Mouse (Mus musculus): ENCODE results near the gene Dgka. TPM values are rescaled to one million over a fixed set of nuclear protein-coding genes. Genes with fewer than 3 reads are reported as not detected.

Gene Dgka
- polyA plus RNA-seq (2012; rRNA removed) = 1.6 and 1.8 TPM in 2 replicates

DNA sequence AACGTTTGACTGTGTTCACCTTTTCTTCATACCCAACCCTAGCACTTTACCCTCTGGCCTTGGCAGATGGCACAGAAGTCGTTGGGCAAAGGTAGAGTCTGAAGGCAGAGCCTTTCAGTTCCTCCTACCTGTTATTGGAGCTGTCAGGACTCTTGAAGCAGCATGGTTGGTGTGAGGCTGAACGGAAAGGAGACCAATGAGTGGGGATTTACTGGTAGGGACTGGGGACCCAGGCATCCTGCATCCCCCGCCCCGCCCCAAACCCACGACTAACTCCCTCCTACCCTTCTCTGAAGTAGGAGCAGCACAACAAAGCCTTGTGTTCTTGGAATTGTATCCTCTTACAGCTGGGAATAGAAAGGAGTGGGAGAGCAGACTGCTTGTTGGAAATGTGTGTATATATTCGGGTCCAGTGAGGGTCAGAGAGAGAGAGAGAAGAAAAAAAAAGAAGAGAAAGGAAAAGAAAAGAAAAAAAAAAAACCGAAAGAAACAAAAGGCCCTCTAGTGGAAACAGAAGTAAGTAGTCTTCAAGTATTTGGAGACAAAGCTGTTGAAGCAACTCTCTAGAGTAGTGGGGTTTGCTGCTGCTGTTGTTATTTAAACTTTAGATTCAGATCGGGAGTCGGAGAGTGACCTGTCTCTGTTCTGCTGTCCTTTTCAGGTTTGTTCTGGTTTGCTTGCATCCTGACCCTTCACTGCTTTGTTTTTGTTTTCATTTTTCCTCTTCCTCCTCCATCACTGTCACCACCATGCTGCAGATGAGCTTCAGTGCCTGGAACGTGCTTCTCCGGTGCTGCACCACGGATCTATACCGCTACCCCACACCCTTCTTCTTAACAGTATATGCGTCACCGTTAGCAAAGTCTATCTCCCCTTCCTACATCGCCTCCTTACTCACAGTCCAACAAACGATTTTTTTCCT lies at the start of gene Dgka:
Gene Dgka, minus strand, starts transcription at position 176 of the 922 bp plus-strand sequence.

DNA sequence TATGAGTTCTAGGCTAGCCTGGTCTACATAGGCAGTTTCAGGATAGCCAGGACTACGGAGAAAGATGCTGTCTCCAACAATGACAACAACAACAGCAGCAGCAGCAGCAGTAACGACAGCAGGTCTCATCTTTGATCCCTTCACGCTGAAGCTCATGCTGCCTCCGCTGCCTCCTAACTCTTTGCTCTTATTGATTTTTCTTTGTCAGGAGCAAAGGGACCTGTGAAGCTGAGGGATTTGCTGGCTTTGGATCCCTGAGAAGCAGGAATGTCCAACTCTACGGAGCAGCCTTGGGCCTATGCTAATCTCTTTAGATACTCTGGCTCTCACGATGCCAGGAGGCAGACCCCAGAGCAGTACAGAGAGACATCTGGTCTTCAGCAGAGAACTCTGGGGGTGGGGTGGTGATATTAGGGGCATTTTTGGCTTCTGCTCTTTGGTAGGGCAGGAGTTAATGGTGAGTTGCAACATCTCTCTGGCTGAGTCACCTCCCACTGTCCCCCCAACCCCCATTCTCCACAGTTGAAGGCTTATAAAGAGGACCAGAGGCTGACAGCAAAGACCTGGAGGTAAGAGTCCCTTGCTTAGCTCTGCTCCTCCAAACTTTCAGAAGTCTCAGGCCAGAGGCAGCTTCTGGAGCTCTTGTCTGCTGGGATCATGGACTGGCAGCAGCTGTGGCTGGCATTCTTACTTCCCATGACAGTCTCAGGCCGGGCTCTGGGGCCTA lies 45.9 kb upstream of the Dgka start, which contains the start of gene Mmp19:
Gene Mmp19, plus strand, starts transcription at position 513 of the 727 bp plus-strand sequence.

DNA sequence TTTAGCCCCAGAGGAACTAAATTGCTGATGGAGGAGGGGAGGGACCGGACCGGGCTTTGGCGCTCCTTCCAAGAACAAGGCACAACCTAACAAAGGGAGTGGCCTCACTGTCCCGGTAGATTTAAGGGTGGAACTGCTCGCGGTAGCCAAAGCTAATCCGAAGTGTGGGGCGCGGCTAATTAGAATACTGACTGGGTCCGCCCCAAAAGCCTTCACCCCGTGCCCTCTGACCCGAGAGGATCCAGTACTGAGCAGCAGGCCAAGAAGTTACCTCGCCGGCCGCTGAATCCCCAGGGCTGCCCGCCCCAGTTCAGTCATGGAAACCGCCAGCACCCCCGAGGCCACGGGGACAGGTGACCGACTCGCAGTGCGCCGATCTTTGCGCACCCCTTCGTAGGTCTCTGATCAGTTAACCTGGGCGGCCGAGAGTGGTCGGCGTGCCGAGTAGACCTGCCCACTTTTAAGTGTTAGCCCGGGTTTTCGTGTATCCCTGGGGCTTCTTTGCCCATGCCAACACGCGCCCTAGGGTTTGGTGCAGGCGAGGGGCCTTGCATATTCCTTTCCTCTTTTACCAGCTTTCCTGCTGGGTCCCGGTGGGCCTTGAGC lies 3.1 kb upstream of the Dgka start, which contains the start of gene Pym1:
Gene Pym1, plus strand, starts transcription at position 244 of the 606 bp plus-strand sequence.

DNA sequence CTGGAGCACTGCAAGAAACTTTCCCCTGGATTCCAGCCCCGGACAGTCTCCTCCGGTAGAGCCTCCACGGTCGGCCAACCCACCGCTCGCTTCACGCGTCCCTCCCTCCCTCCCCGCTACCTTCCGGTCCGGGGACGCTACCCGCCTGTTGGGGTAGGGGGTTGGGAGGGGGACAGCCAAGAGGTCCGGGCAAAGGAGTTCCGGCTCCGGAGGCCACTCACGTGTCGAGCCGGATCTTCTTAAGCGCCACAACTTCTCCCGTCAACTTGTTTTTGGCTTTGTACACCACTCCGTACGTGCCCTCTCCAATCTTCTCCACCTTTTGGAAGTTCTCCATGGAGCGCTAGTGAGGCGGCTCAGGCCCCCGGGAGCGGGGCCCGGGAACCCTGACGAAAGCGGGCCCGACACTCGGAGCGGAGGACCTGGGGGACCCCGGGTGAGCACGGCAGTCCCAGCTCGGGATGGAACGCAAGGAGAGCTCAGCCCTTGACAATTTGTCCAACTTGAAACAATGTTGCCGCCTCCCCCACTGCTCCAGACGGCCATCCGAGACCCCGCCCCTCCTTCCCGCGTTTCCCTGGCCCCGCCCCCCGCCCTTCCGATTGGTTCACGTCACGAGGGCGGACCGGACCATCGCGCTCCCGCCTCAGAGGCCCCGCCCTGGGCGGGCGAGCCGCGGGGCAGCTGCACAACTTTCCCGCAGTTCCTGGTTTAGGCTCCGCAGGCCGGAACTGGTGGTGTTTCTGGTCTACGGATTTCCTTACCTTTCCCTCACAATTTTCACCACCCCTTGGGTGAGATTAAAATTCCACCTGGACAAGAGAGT lies 40.0 kb downstream of the Dgka start, which contains the start of gene Cdk2:
Gene Cdk2, minus strand, starts transcription at position 541 of the 826 bp plus-strand sequence.

DNA sequence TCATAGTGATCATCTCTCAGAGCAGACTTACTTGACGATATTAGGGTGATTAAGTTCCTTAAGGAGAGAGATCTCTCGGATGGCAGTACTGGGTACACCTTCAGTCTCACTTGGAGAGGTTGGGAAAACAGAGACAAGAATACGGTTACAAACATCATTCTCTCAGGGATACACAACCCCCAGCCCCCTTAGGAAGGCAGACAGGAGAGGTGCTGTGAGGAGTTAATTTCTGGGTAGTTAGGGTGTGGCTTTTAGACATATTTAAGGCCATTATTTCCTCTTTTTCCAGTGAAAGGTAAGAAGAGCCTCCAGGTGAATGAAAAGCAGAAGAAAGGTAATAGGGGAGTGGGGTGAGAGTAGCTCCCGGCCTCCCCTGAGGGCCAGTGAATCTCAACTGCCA lies 40.8 kb downstream of the Dgka start, which contains the start of gene Pmel:
Gene Pmel, plus strand, starts transcription at position 301 of the 400 bp plus-strand sequence.

DNA sequence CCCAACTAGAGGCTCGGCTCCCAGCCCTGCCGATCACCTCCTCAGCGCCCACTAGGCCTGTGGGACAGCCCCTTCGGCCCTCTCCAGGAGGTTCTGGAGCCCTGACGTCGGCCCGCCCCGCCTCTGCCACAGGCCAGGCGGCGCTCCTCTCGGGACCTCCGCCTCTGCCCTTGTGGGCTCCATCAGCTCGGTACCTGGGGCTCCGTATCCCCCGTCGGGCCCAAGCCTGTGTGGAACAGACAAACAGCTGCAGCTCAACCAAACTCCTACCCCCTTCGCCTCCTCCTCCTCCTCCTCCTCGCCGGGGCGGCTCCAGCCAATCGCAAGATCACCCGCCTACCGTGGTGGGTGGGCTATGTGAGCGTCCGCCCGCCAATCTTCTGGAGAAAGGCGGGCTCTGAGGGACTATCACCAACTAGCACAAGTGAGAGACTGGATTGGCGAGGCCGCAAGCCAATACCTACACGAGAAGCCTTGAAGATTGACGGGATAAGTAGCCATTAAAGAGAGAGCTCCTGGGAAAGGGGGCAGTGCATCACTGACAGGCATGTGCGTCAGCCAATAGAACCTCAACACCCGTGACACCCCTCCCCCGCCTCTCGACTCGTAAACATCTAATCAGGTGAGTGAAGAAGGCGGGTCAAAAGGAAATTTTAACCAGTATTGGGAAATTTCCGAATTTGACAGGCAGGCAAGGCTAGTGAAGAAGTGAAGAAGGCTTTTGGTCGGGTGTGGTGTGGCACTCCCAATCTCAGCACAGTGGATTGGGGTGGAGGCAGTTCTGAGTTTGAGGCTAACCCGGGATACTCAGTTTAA lies 48.5 kb downstream of the Dgka start, which contains the start of gene Rab5b:
Gene Rab5b, minus strand, starts transcription at position 273 of the 816 bp plus-strand sequence.

DNA sequence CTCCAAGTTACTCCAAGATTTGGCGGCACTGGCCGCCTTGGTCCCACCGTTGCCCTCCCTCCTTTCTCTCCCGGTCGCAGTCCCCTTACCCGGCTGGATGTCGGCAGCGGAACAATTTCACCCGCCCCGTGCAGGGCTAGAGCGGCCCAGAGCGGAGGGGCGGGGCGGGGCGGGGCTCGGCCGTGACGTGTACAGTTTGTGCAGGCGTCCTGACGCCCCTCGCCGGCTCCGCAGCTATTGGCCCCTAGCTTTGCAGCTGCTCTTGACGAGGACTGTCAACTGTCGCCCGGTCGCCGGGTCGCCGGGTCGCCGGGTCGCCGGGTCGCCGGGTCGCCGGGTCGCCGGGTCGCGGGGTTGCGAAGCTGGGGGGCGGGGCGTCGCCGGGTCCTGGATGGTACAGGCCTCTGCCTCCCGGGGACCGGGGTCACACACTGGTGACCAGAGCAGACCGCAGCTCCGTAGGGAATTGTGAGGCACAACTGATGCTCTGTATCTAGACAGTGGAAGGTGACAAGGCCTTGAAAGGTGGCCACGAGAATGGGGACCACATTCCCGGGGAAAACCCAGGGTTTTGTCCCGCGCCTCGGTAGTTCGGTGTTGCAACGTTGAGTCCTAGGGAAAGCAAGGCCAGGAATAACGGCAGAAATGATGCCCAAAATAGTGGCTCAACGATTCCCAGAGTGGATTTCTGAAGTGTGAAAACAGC lies 70.7 kb downstream of the Dgka start, which contains the start of gene Suox:
Gene Suox, minus strand, starts transcription at position 311 of the 706 bp plus-strand sequence.

Other genes starting within 250 kb of the Dgka start
- 1.3 and 2.6 TPM in 2 replicates for gene Myl6b, start 246.2 kb downstream of the Dgka start, polyA plus RNA-seq (2012; rRNA removed)
- 8.9 and 10.3 TPM in 2 replicates for gene Esyt1, start 219.0 kb downstream of the Dgka start, polyA plus RNA-seq (2012; rRNA removed)
- gene Zc3h10, start 197.1 kb downstream of the Dgka start, polyA plus RNA-seq (2012; rRNA removed) = 3.4 and 3.9 TPM in 2 replicates
- gene Rpl41, start 195.6 kb downstream of the Dgka start, polyA plus RNA-seq (2012; rRNA removed) = 2,339 and 2,756 TPM in 2 replicates
- gene Pa2g4, start 178.9 kb downstream of the Dgka start, polyA plus RNA-seq (2012; rRNA removed) = 134 TPM in 2 replicates
- 1.6 and 1.8 TPM in 2 replicates for gene Erbb3, start 155.2 kb downstream of the Dgka start, polyA plus RNA-seq (2012; rRNA removed)
- 772 and 943 TPM in 2 replicates for gene Rps26, start 118.1 kb downstream of the Dgka start, polyA plus RNA-seq (2012; rRNA removed)
- gene Ikzf4, start 98.9 kb downstream of the Dgka start, polyA plus RNA-seq (2012; rRNA removed) = 0.10 and 0.13 TPM in 2 replicates
- gene Suox, start 70.8 kb downstream of the Dgka start, polyA plus RNA-seq (2012; rRNA removed) = 7.1 and 8.4 TPM in 2 replicates
- gene Rab5b, start 48.6 kb downstream of the Dgka start, polyA plus RNA-seq (2012; rRNA removed) = 18.4 and 20.3 TPM in 2 replicates
- 0.24 and 0.29 TPM in 2 replicates for gene Pmel, start 40.7 kb downstream of the Dgka start, polyA plus RNA-seq (2012; rRNA removed)
- gene Cdk2, start 39.8 kb downstream of the Dgka start, polyA plus RNA-seq (2012; rRNA removed) = 37.4 and 45.7 TPM in 2 replicates
- gene Pym1, start 3.0 kb upstream of the Dgka start, polyA plus RNA-seq (2012; rRNA removed) = 18.7 and 21.6 TPM in 2 replicates
- 7.4 and 9.2 TPM in 2 replicates for gene Mmp19, start 46.1 kb upstream of the Dgka start, polyA plus RNA-seq (2012; rRNA removed)
- gene Dnajc14, start 59.2 kb upstream of the Dgka start, polyA plus RNA-seq (2012; rRNA removed) = 5.6 and 7.6 TPM in 2 replicates
- gene Tmem198b, start 59.5 kb upstream of the Dgka start, polyA plus RNA-seq (2012; rRNA removed) = 2.0 and 2.3 TPM in 2 replicates
- 77.4 and 83.9 TPM in 2 replicates for gene Sarnp, start 72.5 kb upstream of the Dgka start, polyA plus RNA-seq (2012; rRNA removed)
- gene Ormdl2, start 76.8 kb upstream of the Dgka start, polyA plus RNA-seq (2012; rRNA removed) = 43.0 and 48.9 TPM in 2 replicates
- gene Gdf11, start 146.9 kb upstream of the Dgka start, polyA plus RNA-seq (2012; rRNA removed) = 0.41 and 0.44 TPM in 2 replicates
- 31.3 TPM in 2 replicates for gene Cd63, start 156.1 kb upstream of the Dgka start, polyA plus RNA-seq (2012; rRNA removed)
- 10.1 and 12.0 TPM in 2 replicates for gene Rdh5, start 178.0 kb upstream of the Dgka start, polyA plus RNA-seq (2012; rRNA removed)
- gene Bloc1s1, start 179.2 kb upstream of the Dgka start, polyA plus RNA-seq (2012; rRNA removed) = 91.9 and 94.0 TPM in 2 replicates
- 0.12 and 0.69 TPM in 2 replicates for gene Itga7, start 189.0 kb upstream of the Dgka start, polyA plus RNA-seq (2012; rRNA removed)
- 0.02 TPM in 2 replicates for gene Mettl7b, start 216.1 kb upstream of the Dgka start, polyA plus RNA-seq (2012; rRNA removed)
- not detected in 2 replicates for gene Olfr9, start 244.6 kb upstream of the Dgka start, polyA plus RNA-seq (2012; rRNA removed)

Data from liver, embryonic 14 days (tissue).